Mouse (Mus musculus) lung, adult 18-20 months (tissue): ENCODE data around the gene Atg14.

ENCODE experiments used
- DNase-seq, 2 experiments: peaks; one replicate each; pipeline ENCODE4 v3.0.0; 2022; ENCODE audit warnings: mixed read lengths in 2 of 2

The Atg14 gene

GRCm38 (mm10) chr14:47504036-47504435 is 66.4 kb downstream of the Atg14 start:
- DNase-seq = peak; percentile 56 to 67

GRCm38 (mm10) chr14:47498632-47499031 is 71.8 kb downstream of the Atg14 start:
- no peak for DNase-seq

- no peak for DNase-seq
Observed at GRCm38 (mm10) chr14:47497166-47497565, 73.3 kb downstream of the Atg14 start.

- DNase-seq = no peak
Observed at GRCm38 (mm10) chr14:47495951-47496350, 74.5 kb downstream of the Atg14 start.

- no peak for DNase-seq
Observed at GRCm38 (mm10) chr14:47493592-47494361, 76.7 kb downstream of the Atg14 start.
